Mouse (Mus musculus): ENCODE results near the gene Surf4. TPM values are rescaled to one million over a fixed set of nuclear protein-coding genes. Genes with fewer than 3 reads are reported as not detected.
A peak's percentile ranks its signal among the peaks of the same experiment; 100 is the strongest.

Gene Surf4
- polyA plus RNA-seq, 1 experiment from 2014 or later = 114 TPM

- ATAC-seq (ENCODE audit: low FRiP score, low read depth) = no peak
- 86% methylated on average over 6 of the region's 6 CpGs for WGBS
- Histone ChIP-seq H3K36me3 (peaks cover 74% of the 10 kb centered on the region), H3K9ac (no peak overlapping the region), H3K4me3 (no peak overlapping the region), H3K4me2 (no peak overlapping the region), H3K4me1 (replicated peaks) (peaks cover 25% of the 10 kb centered on the region), H3K9me3 (no peaks in the 10 kb centered on the region), H3K27ac (replicated peaks) (no peak overlapping the region), H3K27me3 (no peaks in the 10 kb centered on the region)
These were observed 13.4 kb downstream of the Surf4 start for GRCm38 (mm10) chr2:26920190-26920855.

- Histone ChIP-seq H3K27me3 (no peaks in the 10 kb centered on the region), H3K4me2 (no peak overlapping the region), H3K9ac (no peak overlapping the region), H3K27ac (replicated peaks) (no peak overlapping the region), H3K4me1 (replicated peaks) (peaks cover 32% of the 10 kb centered on the region), H3K36me3 (peaks cover 69% of the 10 kb centered on the region), H3K4me3 (no peak overlapping the region), H3K9me3 (no peaks in the 10 kb centered on the region)
- ATAC-seq (ENCODE audit: low FRiP score, low read depth) = no peak
- WGBS = 91% methylated on average over 3 of the region's 3 CpGs
These were observed 14.0 kb downstream of the Surf4 start for GRCm38 (mm10) chr2:26919684-26920083.

GRCm38 (mm10) chr2:26916738-26917137 is 17.0 kb downstream of the Surf4 start:
- ATAC-seq (ENCODE audit: low FRiP score, low read depth) = no peak

DNA sequence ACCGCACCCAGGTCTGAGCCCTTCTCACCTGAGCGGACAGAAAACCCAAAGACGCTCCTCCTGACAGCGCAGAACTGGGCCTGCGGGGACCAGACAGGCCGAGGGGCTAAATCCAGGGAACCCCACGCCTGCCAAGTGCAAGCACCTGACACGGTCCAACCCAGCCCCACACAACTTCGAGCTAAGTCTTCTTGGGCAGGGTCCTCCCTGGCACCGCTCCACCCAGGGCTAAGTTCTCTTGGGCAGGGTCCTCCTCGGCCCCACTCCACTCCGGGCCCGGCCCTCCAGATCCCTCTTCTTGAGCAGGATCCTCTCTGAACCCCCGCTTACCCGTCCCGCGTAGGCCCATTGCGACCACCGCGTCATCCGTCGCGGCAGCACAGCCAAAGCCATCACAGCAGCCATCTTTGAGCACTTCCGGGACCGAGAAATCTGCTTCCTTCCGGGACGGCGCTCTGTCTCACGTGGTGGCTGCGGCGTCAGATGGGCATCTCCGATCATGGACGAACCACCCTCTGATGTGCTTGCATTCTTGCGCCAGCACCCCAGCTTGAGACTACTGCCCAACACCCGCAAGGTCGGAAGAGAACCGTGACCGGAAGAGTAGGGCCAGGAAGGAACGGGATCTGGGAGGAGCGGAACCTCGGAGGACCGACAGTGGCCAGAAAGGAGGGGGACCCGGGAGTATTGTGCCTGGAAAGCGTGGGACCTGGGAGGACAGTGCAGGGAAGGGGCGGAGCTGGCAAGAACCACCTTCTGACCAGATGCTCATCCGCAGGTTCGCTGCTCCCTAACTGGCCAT is 17.6 kb downstream of the Surf4 start, which contains the start of the genes Surf2 and Surf1:
Surf2 (plus strand) TSS at position 441 of the 802 bp plus-strand sequence.
Surf1 (minus strand) TSS at position 604 of the 802 bp plus-strand sequence.
- peaks cover 49% of the 10 kb centered on the region for H3K4me1 ChIP-seq (replicated peaks)

More at GRCm38 (mm10) chr2:26916738-26917137, 17.0 kb downstream of the Surf4 start:
- Histone ChIP-seq H3K4me2 (peak overlapping the region; percentile 94), H3K27ac (replicated peaks) (peak overlapping the region; percentile 89), H3K4me1 (replicated peaks) (peaks cover 46% of the 10 kb centered on the region), H3K9ac (peak overlapping the region; percentile 82), H3K9me3 (no peaks in the 10 kb centered on the region), H3K36me3 (peaks cover 66% of the 10 kb centered on the region), H3K4me3 (peak overlapping the region; percentile 85), H3K27me3 (no peaks in the 10 kb centered on the region)
- 2% methylated on average over 13 of the region's 13 CpGs for WGBS

GRCm38 (mm10) chr2:26914148-26914941 is 19.4 kb downstream of the Surf4 start:
- no peaks in the 10 kb centered on the region for H3K27me3 ChIP-seq
- peaks cover 42% of the 10 kb centered on the region for H3K36me3 ChIP-seq
- peak overlapping the region; percentile 94; the same call in 1 of the 2 replicates for H3K4me2 ChIP-seq
- peaks cover 54% of the 10 kb centered on the region for H3K4me1 ChIP-seq (replicated peaks)
- no peaks in the 10 kb centered on the region for H3K9me3 ChIP-seq
- no peak for ATAC-seq (ENCODE audit: low FRiP score, low read depth)
- no peak overlapping the region for H3K4me3 ChIP-seq
- 63% methylated on average over 8 of the region's 8 CpGs for WGBS
- H3K27ac ChIP-seq (replicated peaks) = no peak overlapping the region
- H3K9ac ChIP-seq = no peak overlapping the region

More for the DNA sequence above, 17.6 kb downstream of the Surf4 start, which contains the start of the genes Surf2 and Surf1:
- peaks cover 60% of the 10 kb centered on the region for H3K36me3 ChIP-seq
- H3K27me3 ChIP-seq = no peaks in the 10 kb centered on the region
- peak within 1 kb of the TSS; percentile 89 for H3K27ac ChIP-seq (replicated peaks)
- peak within 1 kb of the TSS; percentile 94 for H3K4me2 ChIP-seq
- no peaks in the 10 kb centered on the region for H3K9me3 ChIP-seq
- peak within 1 kb of the TSS; percentile 82 for H3K9ac ChIP-seq
- peak within 1 kb of the TSS; percentile 85 for H3K4me3 ChIP-seq
- WGBS = 1% methylated on average over 47 of the region's 47 CpGs
- ATAC-seq (ENCODE audit: low FRiP score, low read depth) = peak; percentile 85

- no peak overlapping the region for H3K9ac ChIP-seq
- H3K27me3 ChIP-seq = no peaks in the 10 kb centered on the region
- H3K4me1 ChIP-seq (replicated peaks) = peaks cover 62% of the 10 kb centered on the region
- H3K4me3 ChIP-seq = no peak overlapping the region
- H3K4me2 ChIP-seq = no peak overlapping the region
- no peak for ATAC-seq (ENCODE audit: low FRiP score, low read depth)
- H3K27ac ChIP-seq (replicated peaks) = no peak overlapping the region
- 86% methylated on average over 17 of the region's 17 CpGs for WGBS
- H3K9me3 ChIP-seq = no peaks in the 10 kb centered on the region
- H3K36me3 ChIP-seq = peaks cover 34% of the 10 kb centered on the region
These were observed 20.1 kb downstream of the Surf4 start for GRCm38 (mm10) chr2:26913416-26914147.

GRCm38 (mm10) chr2:26912253-26912770 is 21.4 kb downstream of the Surf4 start:
- peaks cover 37% of the 10 kb centered on the region for H3K36me3 ChIP-seq
- H3K27me3 ChIP-seq = no peaks in the 10 kb centered on the region
- WGBS = 78% methylated on average over 5 of the region's 5 CpGs
- peak overlapping the region; percentile 84 for H3K4me3 ChIP-seq
- no peak overlapping the region for H3K27ac ChIP-seq (replicated peaks)
- H3K9ac ChIP-seq = peak overlapping the region; percentile 95; the same call in 1 of the 2 replicates
- H3K4me2 ChIP-seq = peak overlapping the region; percentile 89
- H3K4me1 ChIP-seq (replicated peaks) = peaks cover 59% of the 10 kb centered on the region
- H3K9me3 ChIP-seq = no peaks in the 10 kb centered on the region
- no peak for ATAC-seq (ENCODE audit: low FRiP score, low read depth)

DNA sequence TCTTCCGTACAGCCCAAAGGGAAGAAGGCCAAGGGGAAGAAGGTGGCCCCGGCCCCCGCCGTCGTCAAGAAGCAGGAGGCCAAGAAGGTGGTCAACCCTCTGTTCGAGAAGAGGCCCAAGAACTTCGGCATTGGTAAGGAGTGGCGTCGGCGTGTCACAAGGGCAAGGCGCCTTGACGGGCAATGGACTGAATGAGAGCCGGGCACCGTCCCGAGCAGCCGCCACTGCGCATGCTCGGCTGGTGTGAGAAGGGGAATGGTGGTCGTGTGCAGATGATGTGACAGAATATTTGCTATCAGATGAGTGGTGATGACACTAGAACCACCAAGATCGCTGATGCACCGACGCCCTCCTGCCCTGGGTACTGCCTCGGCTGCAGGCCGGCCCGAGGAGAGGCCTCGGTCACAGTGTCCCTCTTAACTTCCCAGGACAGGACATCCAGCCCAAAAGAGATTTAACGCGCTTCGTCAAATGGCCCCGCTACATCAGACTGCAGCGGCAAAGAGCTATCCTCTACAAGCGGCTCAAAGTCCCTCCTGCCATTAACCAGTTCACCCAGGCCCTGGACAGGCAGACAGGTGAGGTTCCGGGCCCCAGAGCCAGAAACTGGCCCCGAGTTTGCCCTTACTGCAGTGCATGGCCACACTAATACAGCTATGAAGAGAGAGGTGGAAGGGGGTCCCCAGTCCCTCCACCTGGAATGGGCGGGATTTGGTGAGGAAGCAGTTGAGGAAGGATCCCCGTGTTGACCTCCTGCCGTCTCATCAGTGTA is 22.5 kb downstream of the Surf4 start:
- H3K4me1 ChIP-seq (replicated peaks) = peaks cover 56% of the 10 kb centered on the region
- WGBS = under 1% methylated on average over 37 of the region's 37 CpGs

GRCm38 (mm10) chr2:26910124-26910993 is 23.4 kb downstream of the Surf4 start, which contains the start of the genes Med22 and Rpl7a:
Gene Med22, minus strand, starts transcription at chr2:26910677.
Gene Rpl7a, plus strand, starts transcription at chr2:26910764.
- Histone ChIP-seq H3K36me3 (peaks cover 56% of the 10 kb centered on the region), H3K4me1 (replicated peaks) (peaks cover 51% of the 10 kb centered on the region), H3K4me3 (peak within 1 kb of the TSS; percentile 84), H3K4me2 (peak within 1 kb of the TSS; percentile 89), H3K27me3 (no peaks in the 10 kb centered on the region), H3K9ac (peak within 1 kb of the TSS; percentile 95), H3K9me3 (no peaks in the 10 kb centered on the region), H3K27ac (replicated peaks) (peak within 1 kb of the TSS; percentile 93)
- under 1% methylated on average over 72 of the region's 74 CpGs for WGBS
- peak; percentile 93 for ATAC-seq (ENCODE audit: low FRiP score, low read depth)

More for the DNA sequence above, 22.5 kb downstream of the Surf4 start:
- H3K36me3 ChIP-seq = peaks cover 48% of the 10 kb centered on the region
- ATAC-seq (ENCODE audit: low FRiP score, low read depth) = peak; percentile 31
- no peaks in the 10 kb centered on the region for H3K27me3 ChIP-seq
- peak overlapping the region; percentile 84 for H3K4me3 ChIP-seq
- H3K27ac ChIP-seq (replicated peaks) = peak overlapping the region; percentile 93
- H3K9ac ChIP-seq = peak overlapping the region; percentile 95
- H3K9me3 ChIP-seq = no peaks in the 10 kb centered on the region
- H3K4me2 ChIP-seq = peak overlapping the region; percentile 89
